Mouse (Mus musculus) hindbrain, embryonic 15.5 days (tissue): Measurements from ENCODE around the gene Gm6763. TPM values are rescaled to one million over a fixed set of nuclear protein-coding genes. Genes with fewer than 3 reads are reported as not detected.
"Not testable (repeated sequence)": the region's sequence is repeated elsewhere in the genome, so short reads cannot be mapped to it uniquely, and the experiment has no call there.

Source experiments
- ATAC-seq: fragments of 200-750 bp; cut with Nextera tagmentation; 2 replicates; pipeline ENCODE4 v1.8.0; 2017; ENCODE audit warnings: low read depth, moderate number of reproducible peaks, moderate TSS enrichment; ENCODE audit not compliant: low FRiP score
- H3K27ac ChIP-seq: fragments of 300-500 bp; sonication (generic); replicated peaks from 2 replicates; pipeline ENCODE4 v1.5.1; 2015; ENCODE audit warnings: mild to moderate bottlenecking, inconsistent platforms
- H3K27me3 ChIP-seq: fragments of 300-500 bp; sonication (generic); 2 replicates; pipeline ENCODE4 v1.6.1; 2015; ENCODE audit warnings: control low read depth, inconsistent platforms
- H3K36me3 ChIP-seq: fragments of 300-500 bp; sonication (generic); 2 replicates; pipeline ENCODE4 v1.6.1; 2015; ENCODE audit warnings: control low read depth, inconsistent platforms
- H3K4me1 ChIP-seq: fragments of 300-500 bp; sonication (generic); replicated peaks from 2 replicates; pipeline ENCODE4 v1.6.1; 2015; ENCODE audit warnings: control low read depth, inconsistent platforms
- H3K4me2 ChIP-seq: fragments of 300-500 bp; sonication (generic); 2 replicates; pipeline ENCODE4 v1.6.1; 2015; ENCODE audit warnings: moderate library complexity, mild to moderate bottlenecking, inconsistent platforms
- H3K4me3 ChIP-seq: fragments of 300-500 bp; sonication (generic); 2 replicates; pipeline ENCODE4 v1.5.1; 2015; ENCODE audit warnings: mild to moderate bottlenecking, inconsistent platforms
- H3K9ac ChIP-seq: fragments of 300-500 bp; sonication (generic); 2 replicates; pipeline ENCODE4 v1.6.1; 2015; ENCODE audit warnings: inconsistent platforms
- H3K9me3 ChIP-seq: fragments of 300-500 bp; sonication (generic); 2 replicates; pipeline ENCODE4 v1.6.1; 2016; ENCODE audit warnings: control low read depth, inconsistent platforms
- WGBS: fragments of 180-500 bp; shearing (Covaris S2); methylation state at CpG from one replicate; pipeline ENCODE4 v1.1.7; 2015; 5-methylcytosine and 5-hydroxymethylcytosine counted together
- polyA plus RNA-seq: library from polyadenylated mRNA; unstranded; fragments of >200 nt; fragmentation: Nextera tagmentation; extraction: Ambion mirVana; gene quantifications from 2 replicates; pipeline ENCODE4 v1.2.1, GENCODE M21; 2015

The Gm6763 gene
- not detected in 2 replicates for polyA plus RNA-seq

GRCm38 (mm10) chr10:104151197-104151596 is at the start of gene Gm6763:
TSS of gene Gm6763 (plus strand) at chr10:104151497.
- H3K9me3 ChIP-seq, H3K4me2 ChIP-seq, H3K27me3 ChIP-seq, H3K27ac ChIP-seq, H3K9ac ChIP-seq, H3K4me3 ChIP-seq, H3K4me1 ChIP-seq, ATAC-seq, H3K36me3 ChIP-seq: not testable (repeated sequence)
- WGBS: no CpG with 5 or more reads among the region's 3 CpGs

GRCm38 (mm10) chr10:104110044-104110443 is 41.3 kb upstream of the Gm6763 start:
- Histone ChIP-seq H3K4me2 (no peak overlapping the region), H3K4me1 (no peaks in the 10 kb centered on the region), H3K9me3 (no peaks in the 10 kb centered on the region), H3K27ac (no peak overlapping the region), H3K27me3 (no peaks in the 10 kb centered on the region), H3K9ac (no peak overlapping the region), H3K4me3 (no peak overlapping the region), H3K36me3 (no peaks in the 10 kb centered on the region)
- WGBS: 83% methylated on average over 3 of the region's 3 CpGs
- ATAC-seq: no peak

- no peak for ATAC-seq
- Histone ChIP-seq H3K4me1 (no peaks in the 10 kb centered on the region), H3K4me2 (no peak overlapping the region), H3K27ac (no peak overlapping the region), H3K27me3 (no peaks in the 10 kb centered on the region), H3K9me3 (no peaks in the 10 kb centered on the region), H3K4me3 (no peak overlapping the region), H3K36me3 (no peaks in the 10 kb centered on the region), H3K9ac (no peak overlapping the region)
- WGBS: 90% methylated on average over 2 of the region's 2 CpGs
Measured at GRCm38 (mm10) chr10:104118312-104118711, 33.0 kb upstream of the Gm6763 start.

GRCm38 (mm10) chr10:104142687-104143086 is 8.6 kb upstream of the Gm6763 start, which contains the start of gene Gm21293:
TSS of gene Gm21293 (plus strand) at chr10:104142987.
- not testable (repeated sequence) for ATAC-seq, H3K27me3 ChIP-seq, H3K36me3 ChIP-seq, H3K27ac ChIP-seq, H3K4me2 ChIP-seq, H3K4me3 ChIP-seq, H3K9me3 ChIP-seq, H3K9ac ChIP-seq, H3K4me1 ChIP-seq
- WGBS: no CpG with 5 or more reads among the region's 3 CpGs

- H3K4me1 ChIP-seq, H3K27ac ChIP-seq, H3K4me2 ChIP-seq, H3K27me3 ChIP-seq, ATAC-seq, H3K4me3 ChIP-seq, H3K9me3 ChIP-seq, H3K9ac ChIP-seq, H3K36me3 ChIP-seq: not testable (repeated sequence)
- WGBS: no CpG with 5 or more reads among the region's 3 CpGs
Measured at GRCm38 (mm10) chr10:104159706-104160105, 8.4 kb downstream of the Gm6763 start, which contains the start of gene Gm8764. TSS of gene Gm8764 (plus strand) at chr10:104160006.

GRCm38 (mm10) chr10:104168215-104168614 is 16.9 kb downstream of the Gm6763 start, which contains the start of gene Gm21304:
TSS of gene Gm21304 (plus strand) at chr10:104168515.
- H3K4me1 ChIP-seq, H3K4me3 ChIP-seq, H3K27ac ChIP-seq, H3K27me3 ChIP-seq, H3K36me3 ChIP-seq, H3K9me3 ChIP-seq, H3K4me2 ChIP-seq, ATAC-seq, H3K9ac ChIP-seq: not testable (repeated sequence)
- WGBS: no CpG with 5 or more reads among the region's 3 CpGs

GRCm38 (mm10) chr10:104176724-104177123 is 25.4 kb downstream of the Gm6763 start, which contains the start of gene Gm21312:
TSS of gene Gm21312 (plus strand) at chr10:104177024.
- not testable (repeated sequence) for H3K9ac ChIP-seq, H3K9me3 ChIP-seq, H3K27ac ChIP-seq, H3K4me2 ChIP-seq, H3K4me1 ChIP-seq, H3K36me3 ChIP-seq, H3K4me3 ChIP-seq, ATAC-seq, H3K27me3 ChIP-seq
- WGBS: no CpG with 5 or more reads among the region's 3 CpGs

- not testable (repeated sequence) for H3K36me3 ChIP-seq, H3K4me2 ChIP-seq, H3K27me3 ChIP-seq, H3K27ac ChIP-seq, H3K4me1 ChIP-seq, H3K4me3 ChIP-seq, H3K9ac ChIP-seq, H3K9me3 ChIP-seq, ATAC-seq
- WGBS: no CpG with 5 or more reads among the region's 3 CpGs
Measured at GRCm38 (mm10) chr10:104185233-104185632, 33.9 kb downstream of the Gm6763 start, which contains the start of gene Gm20765. TSS of gene Gm20765 (plus strand) at chr10:104185533.

GRCm38 (mm10) chr10:104193742-104194141 is 42.4 kb downstream of the Gm6763 start, which contains the start of gene Gm4340:
TSS of gene Gm4340 (plus strand) at chr10:104194042.
- not testable (repeated sequence) for ATAC-seq, H3K4me3 ChIP-seq, H3K27me3 ChIP-seq, H3K36me3 ChIP-seq, H3K4me2 ChIP-seq, H3K27ac ChIP-seq, H3K4me1 ChIP-seq, H3K9ac ChIP-seq, H3K9me3 ChIP-seq
- no CpG with 5 or more reads among the region's 3 CpGs for WGBS

Other genes starting within 250 kb of the Gm6763 start
- gene Gm21293, start 8.5 kb upstream of the Gm6763 start, polyA plus RNA-seq: not detected in 2 replicates
- gene Gm8764, start 8.5 kb downstream of the Gm6763 start, polyA plus RNA-seq: not detected in 2 replicates
- gene Gm21304, start 17.0 kb downstream of the Gm6763 start, polyA plus RNA-seq: not detected in 2 replicates
- not detected in 2 replicates for gene Gm21312, start 25.5 kb downstream of the Gm6763 start, polyA plus RNA-seq
- gene Gm20765, start 34.0 kb downstream of the Gm6763 start, polyA plus RNA-seq: not detected in 2 replicates
- gene Gm4340, start 42.5 kb downstream of the Gm6763 start, polyA plus RNA-seq: not detected in 2 replicates